Mouse (Mus musculus): Measurements from ENCODE around the gene Krtap1-4. TPM values are rescaled to one million over a fixed set of nuclear protein-coding genes. Genes with fewer than 3 reads are reported as not detected.

The Krtap1-4 gene
- polyA plus RNA-seq, 1 experiment from 2014 or later, result not detected

GRCm38 (mm10) chr11:99559366-99559765 lies 24.1 kb downstream of the Krtap1-4 start, which contains the start of gene Gm11939:
Gene Gm11939 (minus strand): TSS chr11:99559466.
- Histone ChIP-seq H3K4me2 (ENCODE audit: low read depth, low read length) (no peak within 1 kb of the TSS), H3K9ac (replicated peaks; ENCODE audit: low read depth, low read length) (no peak within 1 kb of the TSS), H3K27me3 (ENCODE audit: control insufficient read depth, insufficient read depth, low read length) (no peaks in the 10 kb centered on the region), H3K36me3 (ENCODE audit: control insufficient read depth, insufficient read depth, low read length) (no peaks in the 10 kb centered on the region), H3K4me1 (ENCODE audit: control insufficient read depth, insufficient read depth, low read length) (no peaks in the 10 kb centered on the region), H3K4me3 (ENCODE audit: low read depth, low read length) (no peak within 1 kb of the TSS), H3K27ac (ENCODE audit: low read depth, low read length) (no peak within 1 kb of the TSS), H3K9me3 (ENCODE audit: control insufficient read depth, low read length) (no peaks in the 10 kb centered on the region)
- ATAC-seq (ENCODE audit: low read depth), result no peak
- 93% methylated on average over 9 of the region's 9 CpGs for whole genome bisulfite sequencing

- ATAC-seq (ENCODE audit: low read depth), result no peak
These were observed 25.3 kb downstream of the Krtap1-4 start for GRCm38 (mm10) chr11:99557976-99558745.

GRCm38 (mm10) chr11:99556753-99557152 lies 26.7 kb downstream of the Krtap1-4 start, which contains the start of gene Krtap3-2:
Gene Krtap3-2 (minus strand): TSS chr11:99556853.
- WGBS, result 94% methylated on average over 2 of the region's 2 CpGs
- ATAC-seq (ENCODE audit: low read depth), result no peak
- no peaks in the 10 kb centered on the region for H3K36me3 ChIP-seq (ENCODE audit: control insufficient read depth, insufficient read depth, low read length)
- no peak within 1 kb of the TSS for H3K9ac ChIP-seq (replicated peaks; ENCODE audit: low read depth, low read length)
- H3K27ac ChIP-seq (ENCODE audit: low read depth, low read length), result no peak within 1 kb of the TSS
- no peak within 1 kb of the TSS for H3K4me2 ChIP-seq (ENCODE audit: low read depth, low read length)
- no peaks in the 10 kb centered on the region for H3K27me3 ChIP-seq (ENCODE audit: control insufficient read depth, insufficient read depth, low read length)
- H3K4me1 ChIP-seq (ENCODE audit: control insufficient read depth, insufficient read depth, low read length), result no peaks in the 10 kb centered on the region
- H3K9me3 ChIP-seq (ENCODE audit: control insufficient read depth, low read length), result no peaks in the 10 kb centered on the region
- H3K4me3 ChIP-seq (ENCODE audit: low read depth, low read length), result no peak within 1 kb of the TSS

More at GRCm38 (mm10) chr11:99557976-99558745, 25.3 kb downstream of the Krtap1-4 start:
- no peaks in the 10 kb centered on the region for H3K4me1 ChIP-seq (ENCODE audit: control insufficient read depth, insufficient read depth, low read length)
- no peak overlapping the region for H3K4me3 ChIP-seq (ENCODE audit: low read depth, low read length)
- no peaks in the 10 kb centered on the region for H3K27me3 ChIP-seq (ENCODE audit: control insufficient read depth, insufficient read depth, low read length)
- H3K4me2 ChIP-seq (ENCODE audit: low read depth, low read length), result no peak overlapping the region
- H3K27ac ChIP-seq (ENCODE audit: low read depth, low read length), result no peak overlapping the region
- no peaks in the 10 kb centered on the region for H3K36me3 ChIP-seq (ENCODE audit: control insufficient read depth, insufficient read depth, low read length)
- H3K9ac ChIP-seq (replicated peaks; ENCODE audit: low read depth, low read length), result no peak overlapping the region
- WGBS, result 84% methylated on average over 3 of the region's 3 CpGs
- no peaks in the 10 kb centered on the region for H3K9me3 ChIP-seq (ENCODE audit: control insufficient read depth, low read length)

GRCm38 (mm10) chr11:99556195-99556594 lies 27.3 kb downstream of the Krtap1-4 start:
- no peaks in the 10 kb centered on the region for H3K27me3 ChIP-seq (ENCODE audit: control insufficient read depth, insufficient read depth, low read length)
- WGBS, result 96% methylated on average over 2 of the region's 2 CpGs
- H3K9ac ChIP-seq (replicated peaks; ENCODE audit: low read depth, low read length), result no peak overlapping the region
- H3K36me3 ChIP-seq (ENCODE audit: control insufficient read depth, insufficient read depth, low read length), result no peaks in the 10 kb centered on the region
- ATAC-seq (ENCODE audit: low read depth), result no peak
- no peak overlapping the region for H3K4me3 ChIP-seq (ENCODE audit: low read depth, low read length)
- H3K27ac ChIP-seq (ENCODE audit: low read depth, low read length), result no peak overlapping the region
- H3K4me1 ChIP-seq (ENCODE audit: control insufficient read depth, insufficient read depth, low read length), result no peaks in the 10 kb centered on the region
- no peak overlapping the region for H3K4me2 ChIP-seq (ENCODE audit: low read depth, low read length)
- no peaks in the 10 kb centered on the region for H3K9me3 ChIP-seq (ENCODE audit: control insufficient read depth, low read length)

- WGBS, result 25% methylated on average over 4 of the region's 4 CpGs
- H3K9me3 ChIP-seq (ENCODE audit: control insufficient read depth, low read length), result no peaks in the 10 kb centered on the region
- no peaks in the 10 kb centered on the region for H3K4me1 ChIP-seq (ENCODE audit: control insufficient read depth, insufficient read depth, low read length)
- no peak for ATAC-seq (ENCODE audit: low read depth)
- no peak within 1 kb of the TSS for H3K4me2 ChIP-seq (ENCODE audit: low read depth, low read length)
- H3K36me3 ChIP-seq (ENCODE audit: control insufficient read depth, insufficient read depth, low read length), result no peaks in the 10 kb centered on the region
- H3K27ac ChIP-seq (ENCODE audit: low read depth, low read length), result no peak within 1 kb of the TSS
- H3K27me3 ChIP-seq (ENCODE audit: control insufficient read depth, insufficient read depth, low read length), result no peaks in the 10 kb centered on the region
- H3K9ac ChIP-seq (replicated peaks; ENCODE audit: low read depth, low read length), result no peak within 1 kb of the TSS
- no peak within 1 kb of the TSS for H3K4me3 ChIP-seq (ENCODE audit: low read depth, low read length)
These were observed 32.7 kb downstream of the Krtap1-4 start, which contains the start of gene Krtap3-3 for GRCm38 (mm10) chr11:99550765-99551164. Gene Krtap3-3 (minus strand): TSS chr11:99550865.

GRCm38 (mm10) chr11:99547892-99548291 lies 35.6 kb downstream of the Krtap1-4 start:
- no peak for ATAC-seq (ENCODE audit: low read depth)

GRCm38 (mm10) chr11:99539721-99540120 lies 43.7 kb downstream of the Krtap1-4 start:
- Histone ChIP-seq H3K4me2 (ENCODE audit: low read depth, low read length) (no peak overlapping the region), H3K9ac (replicated peaks; ENCODE audit: low read depth, low read length) (no peak overlapping the region), H3K9me3 (ENCODE audit: control insufficient read depth, low read length) (no peaks in the 10 kb centered on the region), H3K4me3 (ENCODE audit: low read depth, low read length) (no peak overlapping the region), H3K4me1 (ENCODE audit: control insufficient read depth, insufficient read depth, low read length) (no peaks in the 10 kb centered on the region), H3K27ac (ENCODE audit: low read depth, low read length) (no peak overlapping the region), H3K27me3 (ENCODE audit: control insufficient read depth, insufficient read depth, low read length) (no peaks in the 10 kb centered on the region), H3K36me3 (ENCODE audit: control insufficient read depth, insufficient read depth, low read length) (no peaks in the 10 kb centered on the region)
- ATAC-seq (ENCODE audit: low read depth), result no peak
- 57% methylated on average over 9 of the region's 9 CpGs for WGBS

More at GRCm38 (mm10) chr11:99547892-99548291, 35.6 kb downstream of the Krtap1-4 start:
- no peak overlapping the region for H3K4me3 ChIP-seq (ENCODE audit: low read depth, low read length)
- no peaks in the 10 kb centered on the region for H3K9me3 ChIP-seq (ENCODE audit: control insufficient read depth, low read length)
- no peaks in the 10 kb centered on the region for H3K27me3 ChIP-seq (ENCODE audit: control insufficient read depth, insufficient read depth, low read length)
- no peak overlapping the region for H3K4me2 ChIP-seq (ENCODE audit: low read depth, low read length)
- H3K9ac ChIP-seq (replicated peaks; ENCODE audit: low read depth, low read length), result no peak overlapping the region
- no peaks in the 10 kb centered on the region for H3K4me1 ChIP-seq (ENCODE audit: control insufficient read depth, insufficient read depth, low read length)
- H3K27ac ChIP-seq (ENCODE audit: low read depth, low read length), result no peak overlapping the region
- no peaks in the 10 kb centered on the region for H3K36me3 ChIP-seq (ENCODE audit: control insufficient read depth, insufficient read depth, low read length)

Other genes with a start within 250 kb of the Krtap1-4 start
- 0.10 and 0.29 TPM in 2 replicates for gene Krt26, start 245.7 kb downstream of the Krtap1-4 start, polyA plus RNA-seq (2014; fragmentation: Nextera tagmentation; extraction: Ambion mirVana)
- 0.43 TPM in 1 of 2 replicates, not detected in the other for gene Krt27, start 232.6 kb downstream of the Krtap1-4 start, polyA plus RNA-seq (2014; fragmentation: Nextera tagmentation; extraction: Ambion mirVana)
- 0.24 and 0.32 TPM in 2 replicates for gene Krt28, start 208.8 kb downstream of the Krtap1-4 start, polyA plus RNA-seq (2014; fragmentation: Nextera tagmentation; extraction: Ambion mirVana)
- gene Krt10, start 194.3 kb downstream of the Krtap1-4 start, polyA plus RNA-seq (2014; fragmentation: Nextera tagmentation; extraction: Ambion mirVana), result 33.7 and 39.7 TPM in 2 replicates
- gene Krt12, start 161.4 kb downstream of the Krtap1-4 start, polyA plus RNA-seq (2014; fragmentation: Nextera tagmentation; extraction: Ambion mirVana), result not detected in 2 replicates
- 0.13 TPM in 2 replicates for gene Krt20, start 145.5 kb downstream of the Krtap1-4 start, polyA plus RNA-seq (2014; fragmentation: Nextera tagmentation; extraction: Ambion mirVana)
- gene Krt23, start 90.5 kb downstream of the Krtap1-4 start, polyA plus RNA-seq (2014; fragmentation: Nextera tagmentation; extraction: Ambion mirVana), result 0.22 TPM in 1 of 2 replicates, not detected in the other
- gene Krt39, start 62.3 kb downstream of the Krtap1-4 start, polyA plus RNA-seq (2014; fragmentation: Nextera tagmentation; extraction: Ambion mirVana), result not detected in 2 replicates
- gene Krt40, start 40.5 kb downstream of the Krtap1-4 start, polyA plus RNA-seq (2014; fragmentation: Nextera tagmentation; extraction: Ambion mirVana), result not detected in 2 replicates
- gene Krtap3-3, start 32.8 kb downstream of the Krtap1-4 start, polyA plus RNA-seq (2014; fragmentation: Nextera tagmentation; extraction: Ambion mirVana), result not detected in 2 replicates
- not detected in 2 replicates for gene Krtap3-2, start 26.8 kb downstream of the Krtap1-4 start, polyA plus RNA-seq (2014; fragmentation: Nextera tagmentation; extraction: Ambion mirVana)
- not detected in 2 replicates for gene Gm11939, start 24.2 kb downstream of the Krtap1-4 start, polyA plus RNA-seq (2014; fragmentation: Nextera tagmentation; extraction: Ambion mirVana)
- gene Krtap3-1, start 17.0 kb downstream of the Krtap1-4 start, polyA plus RNA-seq (2014; fragmentation: Nextera tagmentation; extraction: Ambion mirVana), result not detected in 2 replicates
- not detected in 2 replicates for gene Krtap1-5, start 2.6 kb downstream of the Krtap1-4 start, polyA plus RNA-seq (2014; fragmentation: Nextera tagmentation; extraction: Ambion mirVana)
- gene Krtap1-3, start 7.7 kb upstream of the Krtap1-4 start, polyA plus RNA-seq (2014; fragmentation: Nextera tagmentation; extraction: Ambion mirVana), result not detected in 2 replicates
- gene Krtap9-3, start 14.5 kb upstream of the Krtap1-4 start, polyA plus RNA-seq (2014; fragmentation: Nextera tagmentation; extraction: Ambion mirVana), result not detected in 2 replicates
- not detected in 2 replicates for gene Gm11938, start 19.7 kb upstream of the Krtap1-4 start, polyA plus RNA-seq (2014; fragmentation: Nextera tagmentation; extraction: Ambion mirVana)
- gene Gm11937, start 26.5 kb upstream of the Krtap1-4 start, polyA plus RNA-seq (2014; fragmentation: Nextera tagmentation; extraction: Ambion mirVana), result not detected in 2 replicates
- gene Krtap2-4, start 31.2 kb upstream of the Krtap1-4 start, polyA plus RNA-seq (2014; fragmentation: Nextera tagmentation; extraction: Ambion mirVana), result not detected in 2 replicates
- gene Gm11562, start 36.8 kb upstream of the Krtap1-4 start, polyA plus RNA-seq (2014; fragmentation: Nextera tagmentation; extraction: Ambion mirVana), result not detected in 2 replicates
- not detected in 2 replicates for gene Krtap4-1, start 44.6 kb upstream of the Krtap1-4 start, polyA plus RNA-seq (2014; fragmentation: Nextera tagmentation; extraction: Ambion mirVana)
- not detected in 2 replicates for gene Krtap4-2, start 51.4 kb upstream of the Krtap1-4 start, polyA plus RNA-seq (2014; fragmentation: Nextera tagmentation; extraction: Ambion mirVana)
- not detected in 2 replicates for gene Krtap4-7, start 60.4 kb upstream of the Krtap1-4 start, polyA plus RNA-seq (2014; fragmentation: Nextera tagmentation; extraction: Ambion mirVana)
- gene Gm11555, start 66.6 kb upstream of the Krtap1-4 start, polyA plus RNA-seq (2014; fragmentation: Nextera tagmentation; extraction: Ambion mirVana), result not detected in 2 replicates
- gene Gm11563, start 75.3 kb upstream of the Krtap1-4 start, polyA plus RNA-seq (2014; fragmentation: Nextera tagmentation; extraction: Ambion mirVana), result not detected in 2 replicates
- not detected in 2 replicates for gene Krtap4-6, start 82.3 kb upstream of the Krtap1-4 start, polyA plus RNA-seq (2014; fragmentation: Nextera tagmentation; extraction: Ambion mirVana)
- gene Gm14190, start 107.1 kb upstream of the Krtap1-4 start, polyA plus RNA-seq (2014; fragmentation: Nextera tagmentation; extraction: Ambion mirVana), result not detected in 2 replicates
- gene Gm14180, start 150.6 kb upstream of the Krtap1-4 start, polyA plus RNA-seq (2014; fragmentation: Nextera tagmentation; extraction: Ambion mirVana), result not detected in 2 replicates
- not detected in 2 replicates for gene Gm11595, start 189.3 kb upstream of the Krtap1-4 start, polyA plus RNA-seq (2014; fragmentation: Nextera tagmentation; extraction: Ambion mirVana)
- gene Krtap4-8, start 197.1 kb upstream of the Krtap1-4 start, polyA plus RNA-seq (2014; fragmentation: Nextera tagmentation; extraction: Ambion mirVana), result not detected in 2 replicates
- gene Krtap4-9, start 201.5 kb upstream of the Krtap1-4 start, polyA plus RNA-seq (2014; fragmentation: Nextera tagmentation; extraction: Ambion mirVana), result not detected in 2 replicates
- not detected in 2 replicates for gene Gm11596, start 209.8 kb upstream of the Krtap1-4 start, polyA plus RNA-seq (2014; fragmentation: Nextera tagmentation; extraction: Ambion mirVana)
- gene Gm11569, start 215.3 kb upstream of the Krtap1-4 start, polyA plus RNA-seq (2014; fragmentation: Nextera tagmentation; extraction: Ambion mirVana), result not detected in 2 replicates
- gene Gm11554, start 220.8 kb upstream of the Krtap1-4 start, polyA plus RNA-seq (2014; fragmentation: Nextera tagmentation; extraction: Ambion mirVana), result not detected in 2 replicates
- not detected in 2 replicates for gene Krtap4-13, start 226.2 kb upstream of the Krtap1-4 start, polyA plus RNA-seq (2014; fragmentation: Nextera tagmentation; extraction: Ambion mirVana)
- not detected in 2 replicates for gene Gm11564, start 232.0 kb upstream of the Krtap1-4 start, polyA plus RNA-seq (2014; fragmentation: Nextera tagmentation; extraction: Ambion mirVana)

Measured in neural tube, embryonic 14.5 days (tissue).